Mouse (Mus musculus): ENCODE measurements around the gene Sdhaf2. TPM values are rescaled to one million over a fixed set of nuclear protein-coding genes. Genes with fewer than 3 reads are reported as not detected.

The Sdhaf2 gene
- polyA plus RNA-seq, 1 experiment from 2014 or later: 52.1 TPM

- no peak for ATAC-seq (ENCODE audit: insufficient number of reproducible peaks, low FRiP score)
- 51% methylated on average over 8 of the region's 8 CpGs for WGBS
- no peak overlapping the region for H3K9ac ChIP-seq
Observed at GRCm38 (mm10) chr19:10497512-10498160, 28.3 kb downstream of the Sdhaf2 start.

GRCm38 (mm10) chr19:10496976-10497375 is 29.0 kb downstream of the Sdhaf2 start:
- H3K27me3 ChIP-seq (replicated peaks): peaks cover 15% of the 10 kb centered on the region; the same call in 1 of the 2 replicates
- H3K9me3 ChIP-seq (replicated peaks): no peaks in the 10 kb centered on the region
- WGBS: 55% methylated on average over 2 of the region's 2 CpGs
- H3K4me3 ChIP-seq: no peak overlapping the region
- no peak overlapping the region for H3K9ac ChIP-seq
- no peak overlapping the region for H3K4me2 ChIP-seq
- no peak overlapping the region for H3K27ac ChIP-seq (ENCODE audit: poor library complexity, severe bottlenecking)
- H3K4me1 ChIP-seq (replicated peaks): peaks cover 15% of the 10 kb centered on the region; the same call in 1 of the 2 replicates
- peaks cover 33% of the 10 kb centered on the region for H3K36me3 ChIP-seq
- ATAC-seq (ENCODE audit: insufficient number of reproducible peaks, low FRiP score): no peak

More at GRCm38 (mm10) chr19:10497512-10498160, 28.3 kb downstream of the Sdhaf2 start:
- H3K9me3 ChIP-seq (replicated peaks): no peaks in the 10 kb centered on the region
- no peak overlapping the region for H3K4me2 ChIP-seq
- no peak overlapping the region for H3K4me3 ChIP-seq
- H3K36me3 ChIP-seq: peaks cover 34% of the 10 kb centered on the region
- peaks cover 8% of the 10 kb centered on the region; the same call in 1 of the 2 replicates for H3K4me1 ChIP-seq (replicated peaks)
- H3K27ac ChIP-seq (ENCODE audit: poor library complexity, severe bottlenecking): no peak overlapping the region
- peaks cover 14% of the 10 kb centered on the region; the same call in 1 of the 2 replicates for H3K27me3 ChIP-seq (replicated peaks)

DNA sequence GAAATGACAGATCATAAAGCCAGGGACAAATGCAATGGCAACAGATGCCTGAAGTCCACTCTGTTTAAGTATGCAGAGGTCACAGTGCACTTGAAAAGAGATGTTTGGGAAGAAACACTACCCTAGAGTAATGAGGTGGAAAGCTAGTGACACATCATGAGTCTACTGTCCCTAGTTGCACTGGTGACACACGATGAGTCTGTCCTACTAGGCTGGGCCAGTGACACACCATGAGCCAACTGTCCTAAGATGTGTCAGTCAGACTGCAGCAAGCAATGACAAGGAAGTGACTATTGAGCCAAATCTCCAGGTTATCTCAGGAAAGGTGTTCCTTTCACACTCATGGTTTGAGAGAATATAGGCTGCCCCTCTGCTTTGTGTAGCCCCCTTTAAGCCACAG is 30.3 kb downstream of the Sdhaf2 start:
- ATAC-seq (ENCODE audit: insufficient number of reproducible peaks, low FRiP score): no peak

DNA sequence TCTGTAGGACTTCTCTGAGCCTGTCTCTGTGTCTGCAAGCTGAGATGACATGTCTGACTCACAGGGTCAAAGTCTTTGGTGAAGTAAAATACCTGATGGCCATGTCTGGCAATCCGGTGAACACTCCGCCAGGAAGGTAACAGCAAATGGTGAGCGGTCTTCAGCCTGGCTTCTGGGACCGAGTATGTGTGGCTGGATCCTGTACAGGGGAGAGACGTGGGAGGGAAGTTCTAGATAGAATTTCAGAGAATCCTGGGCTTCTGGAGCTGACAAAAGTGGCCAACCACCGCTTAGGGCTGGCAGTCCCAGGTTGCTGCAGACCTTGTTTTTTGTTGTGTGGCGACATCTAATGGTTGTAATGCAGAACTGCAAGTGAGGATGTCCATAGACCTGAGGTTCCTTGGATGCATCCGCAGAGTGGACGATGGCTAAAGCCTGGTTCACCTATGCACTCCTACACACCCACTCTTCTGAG is 39.6 kb downstream of the Sdhaf2 start:
- no peaks in the 10 kb centered on the region for H3K36me3 ChIP-seq
- H3K27me3 ChIP-seq (replicated peaks): peaks cover 76% of the 10 kb centered on the region
- WGBS: 25% methylated on average over 9 of the region's 9 CpGs
- peaks cover 13% of the 10 kb centered on the region for H3K4me1 ChIP-seq (replicated peaks)
- peak; percentile 46 for ATAC-seq (ENCODE audit: insufficient number of reproducible peaks, low FRiP score)
- no peaks in the 10 kb centered on the region for H3K9me3 ChIP-seq (replicated peaks)
- H3K4me3 ChIP-seq: no peak overlapping the region
- H3K4me2 ChIP-seq: no peak overlapping the region
- H3K9ac ChIP-seq: no peak overlapping the region
- no peak overlapping the region for H3K27ac ChIP-seq (ENCODE audit: poor library complexity, severe bottlenecking)

More for the DNA sequence above, 30.3 kb downstream of the Sdhaf2 start:
- no peaks in the 10 kb centered on the region for H3K9me3 ChIP-seq (replicated peaks)
- peaks cover 15% of the 10 kb centered on the region; the same call in 1 of the 2 replicates for H3K4me1 ChIP-seq (replicated peaks)
- 90% methylated on average over 1 of the region's 1 CpGs for WGBS
- H3K27me3 ChIP-seq (replicated peaks): peaks cover 28% of the 10 kb centered on the region
- no peak overlapping the region for H3K27ac ChIP-seq (ENCODE audit: poor library complexity, severe bottlenecking)
- H3K4me3 ChIP-seq: no peak overlapping the region
- peaks cover 20% of the 10 kb centered on the region for H3K36me3 ChIP-seq
- no peak overlapping the region for H3K9ac ChIP-seq
- no peak overlapping the region for H3K4me2 ChIP-seq

GRCm38 (mm10) chr19:10482703-10483102 is 43.2 kb downstream of the Sdhaf2 start, which contains the start of gene Ppp1r32:
Gene Ppp1r32 (minus strand): TSS chr19:10482928.
- no peaks in the 10 kb centered on the region for H3K9me3 ChIP-seq (replicated peaks)
- peaks cover 13% of the 10 kb centered on the region for H3K4me1 ChIP-seq (replicated peaks)
- no peak within 1 kb of the TSS for H3K4me3 ChIP-seq
- H3K27me3 ChIP-seq (replicated peaks): peaks cover 73% of the 10 kb centered on the region
- H3K36me3 ChIP-seq: no peaks in the 10 kb centered on the region
- no peak within 1 kb of the TSS for H3K4me2 ChIP-seq
- H3K27ac ChIP-seq (ENCODE audit: poor library complexity, severe bottlenecking): no peak within 1 kb of the TSS
- ATAC-seq (ENCODE audit: insufficient number of reproducible peaks, low FRiP score): peak; percentile 35; the same call in 1 of the 2 replicates
- no peak within 1 kb of the TSS for H3K9ac ChIP-seq
- 27% methylated on average over 6 of the region's 6 CpGs for WGBS

- Histone ChIP-seq H3K9me3 (replicated peaks) (no peaks in the 10 kb centered on the region), H3K27me3 (replicated peaks) (peaks cover 76% of the 10 kb centered on the region), H3K4me3 (no peak overlapping the region), H3K36me3 (no peaks in the 10 kb centered on the region), H3K4me2 (no peak overlapping the region), H3K27ac (ENCODE audit: poor library complexity, severe bottlenecking) (no peak overlapping the region), H3K9ac (no peak overlapping the region), H3K4me1 (replicated peaks) (peaks cover 13% of the 10 kb centered on the region)
- no peak for ATAC-seq (ENCODE audit: insufficient number of reproducible peaks, low FRiP score)
- 33% methylated on average over 4 of the region's 4 CpGs for WGBS
Observed at GRCm38 (mm10) chr19:10479541-10479940, 46.4 kb downstream of the Sdhaf2 start.

- no peak overlapping the region for H3K4me2 ChIP-seq
- no peak overlapping the region for H3K4me3 ChIP-seq
- ATAC-seq (ENCODE audit: insufficient number of reproducible peaks, low FRiP score): peak; percentile 66; the same call in 1 of the 2 replicates
- no peaks in the 10 kb centered on the region for H3K9me3 ChIP-seq (replicated peaks)
- no peaks in the 10 kb centered on the region for H3K36me3 ChIP-seq
- H3K4me1 ChIP-seq (replicated peaks): peaks cover 6% of the 10 kb centered on the region; the same call in 1 of the 2 replicates
- no peak overlapping the region for H3K9ac ChIP-seq
- H3K27me3 ChIP-seq (replicated peaks): peaks cover 78% of the 10 kb centered on the region
- WGBS: 23% methylated on average over 6 of the region's 6 CpGs
- no peak overlapping the region for H3K27ac ChIP-seq (ENCODE audit: poor library complexity, severe bottlenecking)
Observed at GRCm38 (mm10) chr19:10473779-10474178, 52.2 kb downstream of the Sdhaf2 start.

DNA sequence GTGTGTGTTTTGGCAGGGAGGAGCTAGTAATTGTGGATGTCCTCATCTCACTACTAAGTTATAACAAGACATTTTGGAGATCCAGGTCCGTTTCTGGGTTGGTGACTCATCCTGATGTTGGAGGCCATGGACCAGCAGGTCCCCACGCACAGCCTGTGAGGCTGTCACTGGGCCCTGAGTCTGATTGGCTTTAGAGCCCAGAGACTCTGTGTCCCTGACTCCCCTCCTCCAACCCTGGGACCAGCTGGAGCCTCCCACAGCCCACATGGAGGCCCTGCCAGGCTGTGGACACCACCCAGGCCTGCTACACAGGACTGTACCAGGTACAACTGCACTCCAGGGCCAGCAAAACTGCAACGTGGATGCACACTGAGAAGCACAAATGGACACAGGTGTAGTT is 53.0 kb downstream of the Sdhaf2 start:
- H3K9me3 ChIP-seq (replicated peaks): no peaks in the 10 kb centered on the region
- H3K4me1 ChIP-seq (replicated peaks): peaks cover 6% of the 10 kb centered on the region; the same call in 1 of the 2 replicates
- H3K4me3 ChIP-seq: no peak overlapping the region
- no peaks in the 10 kb centered on the region for H3K36me3 ChIP-seq
- 63% methylated on average over 3 of the region's 3 CpGs for WGBS
- no peak overlapping the region for H3K4me2 ChIP-seq
- H3K27me3 ChIP-seq (replicated peaks): peaks cover 77% of the 10 kb centered on the region
- no peak overlapping the region for H3K9ac ChIP-seq
- H3K27ac ChIP-seq (ENCODE audit: poor library complexity, severe bottlenecking): no peak overlapping the region
- no peak for ATAC-seq (ENCODE audit: insufficient number of reproducible peaks, low FRiP score)

DNA sequence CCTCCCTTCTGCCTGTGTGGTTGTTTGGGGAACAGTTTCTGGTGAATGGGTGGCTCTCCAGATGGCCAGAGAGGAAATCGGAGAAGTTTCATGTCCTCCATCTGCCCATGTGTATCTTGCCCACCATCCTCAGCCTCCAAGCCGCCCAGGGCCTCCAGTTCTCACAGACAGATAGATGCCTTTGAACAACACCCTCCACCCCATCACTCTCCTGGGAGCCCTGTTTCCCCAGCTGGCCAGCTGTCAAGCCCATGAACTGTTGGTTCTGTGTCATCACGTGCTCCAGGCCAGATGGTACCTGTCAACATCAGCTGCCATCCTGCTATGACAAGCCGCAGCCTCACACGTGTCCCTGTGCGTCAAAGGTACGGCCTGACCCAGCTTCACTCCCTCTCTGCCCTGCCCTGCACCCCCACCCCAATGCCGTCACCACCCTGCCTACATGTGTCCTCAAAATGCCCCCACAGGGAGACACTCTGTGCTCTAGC is 56.7 kb downstream of the Sdhaf2 start:
- peaks cover 6% of the 10 kb centered on the region; the same call in 1 of the 2 replicates for H3K4me1 ChIP-seq (replicated peaks)
- H3K9me3 ChIP-seq (replicated peaks): no peaks in the 10 kb centered on the region
- peaks cover 71% of the 10 kb centered on the region for H3K27me3 ChIP-seq (replicated peaks)
- no peak overlapping the region for H3K9ac ChIP-seq
- no peak overlapping the region for H3K4me3 ChIP-seq
- no peak overlapping the region for H3K4me2 ChIP-seq
- 33% methylated on average over 8 of the region's 8 CpGs for WGBS
- H3K36me3 ChIP-seq: no peaks in the 10 kb centered on the region
- H3K27ac ChIP-seq (ENCODE audit: poor library complexity, severe bottlenecking): no peak overlapping the region
- ATAC-seq (ENCODE audit: insufficient number of reproducible peaks, low FRiP score): no peak; the same call in 1 of the 2 replicates

DNA sequence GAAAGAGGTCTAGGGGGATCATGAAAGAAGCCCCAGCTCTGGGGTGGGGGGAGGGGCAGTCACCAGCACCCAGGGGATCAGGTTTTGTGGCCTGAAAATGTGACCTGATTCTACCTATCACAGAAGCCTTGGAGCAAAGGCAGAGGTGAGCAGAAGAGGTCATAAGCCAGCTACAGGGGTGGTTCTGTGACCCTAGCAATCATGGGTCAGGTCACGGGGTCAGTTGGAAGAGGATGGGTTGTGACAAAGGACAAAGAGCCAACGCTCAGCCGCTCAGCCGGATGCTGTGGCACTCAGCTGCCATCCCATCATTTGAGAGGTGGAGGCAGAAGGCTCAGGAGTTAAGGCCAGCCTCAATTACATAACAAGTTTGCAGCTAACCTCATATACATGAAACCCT is 61.5 kb downstream of the Sdhaf2 start:
- H3K27me3 ChIP-seq (replicated peaks): peaks cover 91% of the 10 kb centered on the region
- H3K9me3 ChIP-seq (replicated peaks): no peaks in the 10 kb centered on the region
- no peak for ATAC-seq (ENCODE audit: insufficient number of reproducible peaks, low FRiP score)
- no peak overlapping the region for H3K9ac ChIP-seq
- WGBS: 39% methylated on average over 4 of the region's 4 CpGs
- H3K36me3 ChIP-seq: no peaks in the 10 kb centered on the region
- no peak overlapping the region for H3K4me2 ChIP-seq
- H3K4me1 ChIP-seq (replicated peaks): peaks cover 10% of the 10 kb centered on the region; the same call in 1 of the 2 replicates
- H3K27ac ChIP-seq (ENCODE audit: poor library complexity, severe bottlenecking): no peak overlapping the region
- no peak overlapping the region for H3K4me3 ChIP-seq

DNA sequence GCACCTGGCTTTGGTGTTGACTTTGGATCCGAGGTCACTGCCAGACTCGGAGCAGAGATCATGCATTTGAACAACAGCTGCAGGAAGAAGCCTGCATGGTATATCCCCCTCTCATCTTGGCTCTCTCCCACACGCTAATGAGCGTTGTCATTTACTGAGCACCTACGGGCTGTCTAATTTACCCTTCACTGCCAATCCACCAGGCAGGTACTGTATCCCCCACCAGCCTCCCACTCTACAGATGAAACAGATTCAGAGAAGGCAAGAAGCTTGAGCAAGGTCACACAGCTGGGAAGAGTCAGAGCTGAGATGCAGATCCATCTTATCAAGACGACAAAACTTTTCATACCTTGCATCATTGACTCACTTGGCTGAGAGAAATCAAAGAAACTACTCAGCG is 64.4 kb downstream of the Sdhaf2 start:
- Histone ChIP-seq H3K9me3 (replicated peaks) (no peaks in the 10 kb centered on the region), H3K4me3 (no peak overlapping the region), H3K4me2 (no peak overlapping the region), H3K4me1 (replicated peaks) (peaks cover 16% of the 10 kb centered on the region; the same call in 1 of the 2 replicates), H3K27ac (ENCODE audit: poor library complexity, severe bottlenecking) (no peak overlapping the region), H3K36me3 (no peaks in the 10 kb centered on the region), H3K27me3 (replicated peaks) (peaks cover 95% of the 10 kb centered on the region), H3K9ac (no peak overlapping the region)
- 36% methylated on average over 7 of the region's 7 CpGs for WGBS
- no peak for ATAC-seq (ENCODE audit: insufficient number of reproducible peaks, low FRiP score)
